Mouse (Mus musculus): ENCODE data around the gene Bard1.

Gene Bard1

GRCm38 (mm10) chr1:71102344-71103173 is at the start of gene Bard1:
Bard1 (minus strand) TSS chr1:71103146.
- peak; percentile 88 for DNase-seq (ENCODE audit: low read depth, low spot score)

GRCm38 (mm10) chr1:71127171-71127570 is 24.2 kb upstream of the Bard1 start:
- DNase-seq (ENCODE audit: low read depth, low spot score) = no peak

- no peak for DNase-seq (ENCODE audit: low read depth, low spot score)
These were observed 15.6 kb upstream of the Bard1 start for GRCm38 (mm10) chr1:71118511-71118910.

GRCm38 (mm10) chr1:71117253-71117652 is 14.3 kb upstream of the Bard1 start:
- no peak for DNase-seq (ENCODE audit: low read depth, low spot score)

GRCm38 (mm10) chr1:71115781-71116180 is 12.8 kb upstream of the Bard1 start:
- no peak for DNase-seq (ENCODE audit: low read depth, low spot score)

- DNase-seq (ENCODE audit: low read depth, low spot score) = no peak
These were observed 6.9 kb upstream of the Bard1 start for GRCm38 (mm10) chr1:71109858-71110257.

GRCm38 (mm10) chr1:71106127-71106526 is 3.2 kb upstream of the Bard1 start:
- no peak for DNase-seq (ENCODE audit: low read depth, low spot score)

- no peak for DNase-seq (ENCODE audit: low read depth, low spot score)
These were observed 2.8 kb upstream of the Bard1 start for GRCm38 (mm10) chr1:71105724-71106123.

- no peak for DNase-seq (ENCODE audit: low read depth, low spot score)
These were observed 373 bp upstream of the Bard1 start for GRCm38 (mm10) chr1:71103174-71103864.

- no peak for DNase-seq (ENCODE audit: low read depth, low spot score)
These were observed 1.5 kb downstream of the Bard1 start for GRCm38 (mm10) chr1:71101369-71101970.

GRCm38 (mm10) chr1:71100591-71101368 is 2.2 kb downstream of the Bard1 start:
- no peak for DNase-seq (ENCODE audit: low read depth, low spot score)

- DNase-seq (ENCODE audit: low read depth, low spot score) = peak; percentile 2
These were observed 2.9 kb downstream of the Bard1 start for GRCm38 (mm10) chr1:71099945-71100515.

- DNase-seq (ENCODE audit: low read depth, low spot score) = no peak
These were observed 6.9 kb downstream of the Bard1 start for GRCm38 (mm10) chr1:71096031-71096430.

- no peak for DNase-seq (ENCODE audit: low read depth, low spot score)
These were observed 7.6 kb downstream of the Bard1 start for GRCm38 (mm10) chr1:71095211-71095805.

GRCm38 (mm10) chr1:71075651-71076050 is 27.3 kb downstream of the Bard1 start:
- DNase-seq (ENCODE audit: low read depth, low spot score) = no peak

GRCm38 (mm10) chr1:71070771-71071170 is 32.2 kb downstream of the Bard1 start:
- no peak for DNase-seq (ENCODE audit: low read depth, low spot score)

GRCm38 (mm10) chr1:71068728-71069304 is 34.1 kb downstream of the Bard1 start:
- DNase-seq (ENCODE audit: low read depth, low spot score) = no peak

- DNase-seq (ENCODE audit: low read depth, low spot score) = no peak
These were observed 39.0 kb downstream of the Bard1 start for GRCm38 (mm10) chr1:71063885-71064492.

GRCm38 (mm10) chr1:71056143-71056542 is 46.8 kb downstream of the Bard1 start:
- DNase-seq (ENCODE audit: low read depth, low spot score) = no peak

- DNase-seq (ENCODE audit: low read depth, low spot score) = no peak
These were observed 47.5 kb downstream of the Bard1 start for GRCm38 (mm10) chr1:71055454-71055853.

Data from skeletal muscle tissue, adult 2 months (tissue).